Mouse (Mus musculus): Measurements from ENCODE around the gene Itga9.

- TF ChIP-seq CTCF (IDR thresholded peaks at IDR 0.05; ENCODE audit: low read depth) (no peak), EP300 (IDR thresholded peaks at IDR 0.05; ENCODE audit: low read depth) (no peak)
Observed at GRCm38 (mm10) chr9:118841907-118842432, 235.5 kb downstream of the Itga9 start.

Data from heart, postnatal 0 days (tissue).